Mouse (Mus musculus) frontal cortex, postnatal 36 days (tissue): ENCODE data around the gene Cct4.

Source experiments
- DNase-seq, 2 experiments: peaks; one replicate each; pipeline ENCODE4 v3.0.0; 2022; ENCODE audit warnings: low spot score in 2 of 2

The Cct4 gene

GRCm38 (mm10) chr11:22990393-22991126 is at the start of gene Cct4:
Gene Cct4 (plus strand): TSS chr11:22990519.
- DNase-seq, result peak; percentile 93 to 96

- no peak for DNase-seq
Measured at GRCm38 (mm10) chr11:22949101-22949500, 41.2 kb upstream of the Cct4 start.

DNA sequence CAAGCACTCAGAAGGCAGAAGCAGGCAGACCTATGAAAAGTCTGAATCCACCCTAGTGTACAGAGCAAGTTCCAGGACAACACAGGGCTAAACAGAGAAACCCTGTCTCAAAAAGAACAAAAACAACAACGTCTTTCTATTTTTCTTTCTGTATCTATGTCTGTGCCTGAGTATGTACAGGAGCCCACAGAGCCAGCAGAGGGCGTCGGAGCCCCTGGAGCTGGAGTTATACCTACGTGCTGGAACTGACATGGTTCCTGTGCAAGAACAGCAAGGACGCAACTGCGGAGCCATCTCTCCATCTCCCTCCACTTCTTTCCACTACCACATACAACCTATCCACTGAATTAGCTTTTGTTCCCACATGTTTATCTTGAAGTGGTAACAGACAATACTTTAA is 40.2 kb upstream of the Cct4 start:
- DNase-seq, result no peak

- DNase-seq, result no peak
Measured at GRCm38 (mm10) chr11:22952668-22953067, 37.7 kb upstream of the Cct4 start.

GRCm38 (mm10) chr11:22956346-22956745 is 34.0 kb upstream of the Cct4 start:
- no peak for DNase-seq

GRCm38 (mm10) chr11:22956830-22957229 is 33.5 kb upstream of the Cct4 start:
- DNase-seq, result peak in 1 of 2 experiments; percentile 30

GRCm38 (mm10) chr11:22957791-22958374 is 32.4 kb upstream of the Cct4 start:
- DNase-seq, result no peak

GRCm38 (mm10) chr11:22962101-22962500 is 28.2 kb upstream of the Cct4 start:
- no peak for DNase-seq

- DNase-seq, result no peak
Measured at GRCm38 (mm10) chr11:22964401-22964800, 25.9 kb upstream of the Cct4 start.

- DNase-seq, result no peak
Measured at GRCm38 (mm10) chr11:22965503-22965902, 24.8 kb upstream of the Cct4 start.

DNA sequence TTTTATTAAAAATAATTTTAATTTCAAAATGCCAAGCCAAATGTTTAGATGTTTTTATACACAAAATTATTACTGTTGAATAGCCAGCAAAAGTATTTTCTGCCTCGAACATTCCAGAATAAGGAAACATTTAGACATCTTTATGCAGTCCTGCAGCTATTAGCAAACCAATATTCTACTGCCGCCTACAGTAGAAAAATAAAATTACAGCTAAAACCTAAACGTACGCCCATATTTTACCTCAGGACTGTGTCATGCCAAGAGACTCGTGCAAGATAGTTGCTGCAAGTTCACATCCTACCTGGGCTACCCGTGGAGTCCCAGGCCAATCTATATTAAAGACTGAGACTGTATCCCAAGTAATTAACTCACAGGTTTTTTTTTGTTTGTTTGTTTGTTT is 20.8 kb upstream of the Cct4 start:
- no peak for DNase-seq

DNA sequence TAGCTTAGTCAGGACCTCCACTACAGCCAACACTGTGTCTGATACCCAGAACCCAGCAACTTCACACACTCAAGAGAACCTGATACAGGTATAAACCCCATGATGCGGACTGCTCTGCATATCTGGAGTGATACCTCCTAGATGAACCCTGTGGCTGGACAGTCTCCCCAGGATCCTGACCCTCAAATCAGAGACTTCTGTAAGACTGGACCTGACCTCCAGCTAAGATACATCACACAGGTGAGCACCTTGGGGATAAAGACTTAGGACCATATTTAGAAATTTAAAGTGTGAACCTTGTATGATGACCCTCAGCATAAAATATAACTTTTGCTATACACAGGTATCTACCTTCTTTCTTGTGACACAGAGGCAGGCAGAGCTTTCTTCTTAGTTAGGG is 19.8 kb upstream of the Cct4 start:
- DNase-seq, result no peak

DNA sequence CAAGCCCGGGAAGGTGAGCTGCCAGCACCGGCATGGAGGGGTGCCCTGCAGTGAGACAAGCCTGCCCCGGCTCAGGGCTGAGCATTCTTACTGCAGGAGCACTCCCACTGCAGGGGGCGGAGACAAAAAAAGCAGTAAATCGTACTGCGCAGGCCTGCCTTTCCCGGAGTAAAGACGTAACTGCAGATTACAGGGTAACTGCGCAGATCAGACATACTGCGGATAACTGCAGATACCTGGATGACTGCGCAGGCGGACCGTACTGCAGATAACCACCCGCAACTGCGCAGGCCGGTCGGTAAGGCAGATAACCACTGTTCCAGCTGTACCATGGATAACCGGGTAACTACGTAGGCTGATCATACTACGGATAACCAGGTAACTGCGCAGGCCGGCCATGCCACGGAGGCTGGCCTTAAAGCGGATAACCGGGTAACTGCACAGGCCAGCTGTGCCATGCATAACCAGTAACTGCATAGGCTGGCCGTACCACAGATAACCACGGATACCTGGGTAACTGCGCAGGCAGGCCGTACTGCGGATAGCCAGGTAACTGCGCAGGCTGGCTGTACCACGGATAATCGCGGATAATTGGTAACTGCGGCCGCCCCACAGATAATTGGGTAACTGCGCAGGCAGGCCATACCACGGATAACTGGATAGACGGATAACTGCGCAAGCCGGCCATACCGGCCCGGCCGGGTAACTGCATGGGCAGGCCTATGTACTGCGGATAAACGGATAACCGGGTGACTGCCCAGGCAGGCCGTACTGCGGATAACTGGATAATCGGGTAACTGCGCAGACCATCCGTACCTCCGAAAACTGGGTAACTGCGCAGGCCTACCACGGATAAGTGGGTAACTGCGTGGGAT is 18.2 kb upstream of the Cct4 start, which contains the start of gene Zrsr1:
Gene Zrsr1 (plus strand): TSS at position 171 of the 875 bp plus-strand sequence.
- peak; percentile 70 to 85 for DNase-seq

GRCm38 (mm10) chr11:22972746-22973526 is 17.4 kb upstream of the Cct4 start:
- peak; percentile 84 to 87 for DNase-seq

DNA sequence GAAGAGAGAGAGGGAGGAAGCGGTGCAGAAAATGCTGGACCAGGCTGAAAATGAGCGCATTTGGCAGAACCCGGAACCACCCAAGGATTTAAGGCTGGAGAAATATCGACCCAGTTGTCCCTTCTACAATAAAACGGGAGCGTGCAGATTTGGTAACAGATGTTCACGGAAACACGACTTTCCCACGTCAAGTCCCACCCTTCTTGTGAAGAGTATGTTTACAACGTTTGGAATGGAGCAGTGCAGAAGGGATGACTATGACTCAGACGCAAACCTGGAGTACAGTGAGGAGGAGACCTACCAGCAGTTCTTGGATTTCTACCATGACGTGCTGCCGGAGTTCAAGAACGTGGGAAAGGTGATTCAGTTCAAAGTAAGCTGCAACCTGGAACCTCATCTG is 16.7 kb upstream of the Cct4 start:
- peak; percentile 19 to 45 for DNase-seq

GRCm38 (mm10) chr11:22978215-22978614 is 12.1 kb upstream of the Cct4 start:
- DNase-seq, result no peak

DNA sequence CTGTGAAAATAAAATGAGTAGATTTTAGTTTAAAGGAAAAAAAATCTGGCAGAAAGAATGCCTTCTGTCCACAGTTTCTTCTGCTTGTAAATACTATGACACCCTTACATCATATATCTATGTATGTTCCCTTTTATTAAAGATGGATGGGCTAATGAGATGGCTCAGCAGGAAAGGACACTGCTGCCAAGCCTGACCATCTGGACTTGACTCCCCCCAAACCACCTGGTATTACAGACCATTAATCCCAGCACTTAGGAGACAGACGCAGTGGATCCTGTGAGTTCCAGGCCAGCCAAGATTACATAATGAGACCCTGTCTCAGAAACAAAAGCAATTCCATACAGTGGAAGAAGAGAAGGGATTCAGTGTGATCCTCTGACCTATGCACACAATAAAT is 11.6 kb upstream of the Cct4 start:
- DNase-seq, result no peak

GRCm38 (mm10) chr11:22979221-22979620 is 11.1 kb upstream of the Cct4 start:
- DNase-seq, result no peak

- DNase-seq, result no peak
Measured at GRCm38 (mm10) chr11:22981041-22981440, 9.3 kb upstream of the Cct4 start.

GRCm38 (mm10) chr11:22981543-22981950 is 8.8 kb upstream of the Cct4 start:
- DNase-seq, result no peak

GRCm38 (mm10) chr11:22981984-22982757 is 8.1 kb upstream of the Cct4 start, which contains the start of the genes Gm28048 and Commd1:
Gene Gm28048 (minus strand): TSS chr11:22982090.
Gene Commd1 (minus strand): TSS chr11:22982382.
- peak; percentile 95 to 97 for DNase-seq
